In genomic region chr6:87914326-87915102, GRCm38 (mm10) we compare ENCODE assay signal across 7 mouse cellular contexts. TPM values are rescaled to one million over a fixed set of nuclear protein-coding genes. Genes with fewer than 3 reads are reported as not detected.
DNase-seq lines count a peak whose midpoint lies in the region; ATAC-seq lines count a peak whose summit lies in the region.

No protein-coding gene starts in this region.

- peak overlapping the region; percentile 90 for H3K4me2 ChIP-seq in embryonic facial prominence, embryonic 12.5 days (replicated peaks)
- H3K4me2 ChIP-seq in heart, embryonic 14.5 days (ENCODE audit: low read length): peak overlapping the region; percentile 79

- peak; percentile 30 for ATAC-seq in embryonic facial prominence, embryonic 12.5 days (ENCODE audit: insufficient number of reproducible peaks, insufficient read depth, low FRiP score, low TSS enrichment)
- peak; percentile 49 for ATAC-seq in heart, embryonic 14.5 days (ENCODE audit: insufficient number of reproducible peaks, insufficient read depth, low FRiP score, low read depth)

- H3K4me3 ChIP-seq in embryonic facial prominence, embryonic 12.5 days: peak overlapping the region; percentile 91
- H3K4me3 ChIP-seq in heart, embryonic 14.5 days (ENCODE audit: control insufficient read depth in 1 of 2, insufficient read depth in 1 of 2, low read depth in 1 of 2, low read length in 2 of 2): peak overlapping the region; percentile 90 to 95

- no peaks in the 10 kb centered on the region for H3K9me3 ChIP-seq in embryonic facial prominence, embryonic 12.5 days
- no peaks in the 10 kb centered on the region for H3K9me3 ChIP-seq in heart, embryonic 14.5 days (ENCODE audit: control insufficient read depth, low read length)

- H3K27me3 ChIP-seq in embryonic facial prominence, embryonic 12.5 days: no peaks in the 10 kb centered on the region
- no peaks in the 10 kb centered on the region for H3K27me3 ChIP-seq in heart, embryonic 14.5 days (ENCODE audit: control insufficient read depth, insufficient read depth, low read length)

- H3K4me1 ChIP-seq in embryonic facial prominence, embryonic 12.5 days: peaks cover 10% of the 10 kb centered on the region
- peaks cover 7 to 18% of the 10 kb centered on the region in 2 experiments for H3K4me1 ChIP-seq in heart, embryonic 14.5 days (ENCODE audit: control insufficient read depth in 2 of 2, insufficient read depth in 2 of 2, low read length in 2 of 2)

- DNase-seq in ES-CJ7 (ENCODE audit: low read depth, low spot score): peak; percentile 26
- DNase-seq in adrenal gland, postnatal 14 days: peak; percentile 68
- peak; percentile 58 for DNase-seq in kidney, postnatal 14 days
- DNase-seq in lung, postnatal 25 days (ENCODE audit: low spot score): peak; percentile 20
- DNase-seq in right cerebral cortex, postnatal 4 days: peak; percentile 54

- peak overlapping the region; percentile 92 for H3K27ac ChIP-seq in embryonic facial prominence, embryonic 12.5 days
- peak overlapping the region; percentile 85 to 86 for H3K27ac ChIP-seq in heart, embryonic 14.5 days (replicated peaks in 1 of 2; ENCODE audit: control insufficient read depth in 1 of 2, insufficient read depth in 1 of 2, low read depth in 2 of 2, low read length in 2 of 2)

- peak overlapping the region; percentile 86 for H3K9ac ChIP-seq in embryonic facial prominence, embryonic 12.5 days
- H3K9ac ChIP-seq in heart, embryonic 14.5 days (ENCODE audit: low read length): peak overlapping the region; percentile 93

- WGBS in embryonic facial prominence, embryonic 12.5 days: 3% methylated on average over 35 of the region's 35 CpGs
- 5% methylated on average over 35 of the region's 35 CpGs for WGBS in heart, embryonic 14.5 days

- peaks cover 70% of the 10 kb centered on the region for H3K36me3 ChIP-seq in embryonic facial prominence, embryonic 12.5 days
- peaks cover 72% of the 10 kb centered on the region for H3K36me3 ChIP-seq in heart, embryonic 14.5 days (ENCODE audit: control insufficient read depth, insufficient read depth, low read length)

RNA-seq across cellular contexts. Expression of gene Hmces, which starts 0.8 kb away (rescaled TPM):
- total RNA-seq in adrenal gland, postnatal 14 days (2021): 23.3 and 24.8 TPM in 2 replicates
- polyA plus RNA-seq in embryonic facial prominence, embryonic 12.5 days (2016; fragmentation: Nextera tagmentation; extraction: Ambion mirVana): 63.4 and 63.5 TPM in 2 replicates
- polyA plus RNA-seq in heart, embryonic 14.5 days (2014; fragmentation: Nextera tagmentation; extraction: Ambion mirVana): 23.0 and 24.5 TPM in 2 replicates

RNA-seq across cellular contexts. Expression of gene Copg1, which starts 26.9 kb away (rescaled TPM):
- 93.2 and 98.2 TPM in 2 replicates for total RNA-seq in adrenal gland, postnatal 14 days (2021)
- 176 and 177 TPM in 2 replicates for polyA plus RNA-seq in embryonic facial prominence, embryonic 12.5 days (2016; fragmentation: Nextera tagmentation; extraction: Ambion mirVana)
- 121 and 125 TPM in 2 replicates for polyA plus RNA-seq in heart, embryonic 14.5 days (2014; fragmentation: Nextera tagmentation; extraction: Ambion mirVana)

Comparison
In these comparisons a context has a peak if more than half of its experiments do, and no peak if none do; other contexts are left out.
1. Peak in every context shown above with its lines: DNase-seq, ATAC-seq, H3K4me3 ChIP-seq and H3K27ac ChIP-seq.